Mouse (Mus musculus) liver, embryonic 14.5 days (tissue): ENCODE measurements around the gene Clstn2.

Experiments
- CTCF ChIP-seq: IDR thresholded peaks from 2 replicates; pipeline ENCODE4 v1.5.1; 2016; ENCODE audit warnings: antibody characterized with exemption, low read depth, control low read depth
- EP300 ChIP-seq: IDR thresholded peaks from 2 replicates; pipeline ENCODE4 v1.6.1; 2016; ENCODE audit warnings: antibody characterized with exemption, low read depth

GRCm38 (mm10) chr9:97765251-97765767, 267.7 kb downstream of the Clstn2 start:
- TF ChIP-seq CTCF (no peak), EP300 (no peak)
